Mouse (Mus musculus): ENCODE data around the gene Mrpl18. TPM values are rescaled to one million over a fixed set of nuclear protein-coding genes. Genes with fewer than 3 reads are reported as not detected.
"Not testable (repeated sequence)": the region's sequence is repeated elsewhere in the genome, so short reads cannot be mapped to it uniquely, and the experiment has no call there.

The Mrpl18 gene
- polyA plus RNA-seq, 1 experiment from 2014 or later = 133 TPM

DNA sequence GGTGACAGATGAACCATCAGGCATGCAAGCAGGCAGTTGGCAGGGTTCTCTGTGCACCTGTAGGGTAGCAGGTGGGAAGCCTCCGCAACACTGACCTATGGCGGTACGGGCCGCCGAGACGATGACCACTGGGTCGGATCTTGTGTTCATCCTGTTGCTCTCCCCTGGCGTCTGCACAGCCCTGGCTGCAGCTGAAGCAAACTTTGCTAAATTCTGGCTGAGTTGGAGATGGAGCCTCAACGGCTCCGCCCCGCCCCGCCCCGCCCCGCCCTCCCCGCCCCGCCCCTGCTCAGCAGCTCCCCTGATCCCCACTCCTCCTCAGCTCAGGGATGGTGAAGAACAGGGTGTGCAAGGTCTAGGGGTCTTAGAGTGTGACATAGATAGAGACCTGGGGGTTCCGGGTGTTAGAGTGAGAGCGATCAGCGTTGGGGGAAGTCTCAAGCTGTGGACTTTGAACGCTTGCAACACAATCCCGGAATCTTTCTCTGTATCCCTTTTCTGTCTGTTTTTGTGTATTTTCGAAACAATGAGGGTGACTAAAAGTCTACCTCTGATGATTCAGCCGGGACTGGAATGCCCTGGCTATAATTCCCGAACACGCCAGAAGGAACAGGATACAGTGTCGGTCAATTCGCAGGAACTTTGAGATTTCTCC, 24.1 kb upstream of the Mrpl18 start, which contains the start of gene Acat3:
Gene Acat3 (minus strand): TSS at position 450 of the 655 bp plus-strand sequence.
- Histone ChIP-seq H3K27me3 (ENCODE audit: control insufficient read depth, insufficient read depth, low read length) (no peaks in the 10 kb centered on the region), H3K27ac (ENCODE audit: low read depth, low read length) (no peak within 1 kb of the TSS), H3K9me3 (ENCODE audit: control insufficient read depth, low read length) (no peaks in the 10 kb centered on the region), H3K4me1 (ENCODE audit: control insufficient read depth, insufficient read depth, low read length) (0 out of 2 replicates have a peak, but pooled peaks cover 4% of the 10 kb centered on the region), H3K9ac (replicated peaks; ENCODE audit: low read depth, low read length) (no peak within 1 kb of the TSS), H3K4me2 (ENCODE audit: low read depth, low read length) (peak within 1 kb of the TSS; percentile 36), H3K36me3 (ENCODE audit: control insufficient read depth, insufficient read depth, low read length) (peaks cover 20% of the 10 kb centered on the region; the same call in 1 of the 2 replicates), H3K4me3 (ENCODE audit: low read depth, low read length) (no peak within 1 kb of the TSS)
- 21% methylated on average over 24 of the region's 27 CpGs for WGBS
- peak; percentile 19; the same call in 1 of the 2 replicates for ATAC-seq (ENCODE audit: low read depth)

DNA sequence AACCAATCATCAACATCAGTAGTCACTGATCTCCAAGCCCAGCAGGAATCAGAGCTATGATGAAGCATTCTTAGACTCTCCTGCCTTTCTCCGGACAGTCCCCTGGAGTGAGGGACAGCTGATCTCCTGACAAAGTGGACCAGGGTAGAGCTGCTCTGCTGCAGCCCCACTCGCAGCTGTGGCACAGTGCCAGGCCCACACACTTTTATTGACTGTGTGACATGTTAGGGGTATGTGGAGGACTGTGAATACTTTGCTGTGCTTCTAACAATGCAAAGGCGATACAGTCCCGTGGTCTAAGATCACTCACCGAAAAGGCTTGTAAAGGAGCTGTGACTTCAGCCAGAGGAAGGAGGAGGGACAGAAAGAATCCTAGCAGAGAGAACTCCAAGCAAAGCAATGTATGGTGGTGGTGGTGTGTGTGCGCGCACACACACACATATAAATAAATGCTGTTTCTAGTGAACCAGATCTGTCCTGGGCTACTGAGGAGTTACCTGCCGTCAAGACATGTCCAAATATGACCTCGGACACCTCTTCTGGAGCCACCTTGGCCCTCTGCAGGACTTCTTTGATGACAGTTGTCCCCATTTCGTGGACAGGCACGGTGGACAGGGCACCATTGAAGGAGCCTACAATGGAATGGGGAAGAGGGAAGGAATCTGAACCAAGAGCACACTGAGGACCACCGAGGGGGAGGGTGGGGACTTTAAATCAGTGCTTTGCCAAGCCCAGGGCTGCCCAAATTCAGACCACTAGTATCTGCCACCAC, 23.4 kb upstream of the Mrpl18 start:
- Histone ChIP-seq H3K36me3 (ENCODE audit: control insufficient read depth, insufficient read depth, low read length) (peaks cover 14% of the 10 kb centered on the region; the same call in 1 of the 2 replicates), H3K4me2 (ENCODE audit: low read depth, low read length) (peak overlapping the region; percentile 36)
- 51% methylated on average over 2 of the region's 12 CpGs for WGBS
- not testable (repeated sequence) for H3K9me3 ChIP-seq (ENCODE audit: control insufficient read depth, low read length); H3K27me3 ChIP-seq (ENCODE audit: control insufficient read depth, insufficient read depth, low read length); H3K4me3 ChIP-seq (ENCODE audit: low read depth, low read length); H3K9ac ChIP-seq (replicated peaks; ENCODE audit: low read depth, low read length); H3K27ac ChIP-seq (ENCODE audit: low read depth, low read length); H3K4me1 ChIP-seq (ENCODE audit: control insufficient read depth, insufficient read depth, low read length)
- peak; percentile 73 for ATAC-seq (ENCODE audit: low read depth)

GRCm38 (mm10) chr17:12938077-12938476, 21.9 kb upstream of the Mrpl18 start:
- WGBS = 43% methylated on average over 2 of the region's 2 CpGs
- H3K9ac ChIP-seq (replicated peaks; ENCODE audit: low read depth, low read length) = no peak overlapping the region

GRCm38 (mm10) chr17:12937412-12937970, 21.3 kb upstream of the Mrpl18 start:
- Histone ChIP-seq H3K9me3 (ENCODE audit: control insufficient read depth, low read length) (no peaks in the 10 kb centered on the region), H3K9ac (replicated peaks; ENCODE audit: low read depth, low read length) (no peak overlapping the region), H3K27ac (ENCODE audit: low read depth, low read length) (no peak overlapping the region), H3K36me3 (ENCODE audit: control insufficient read depth, insufficient read depth, low read length) (0 out of 2 replicates have a peak, but pooled peaks cover 5% of the 10 kb centered on the region), H3K27me3 (ENCODE audit: control insufficient read depth, insufficient read depth, low read length) (no peaks in the 10 kb centered on the region), H3K4me2 (ENCODE audit: low read depth, low read length) (no peak overlapping the region), H3K4me3 (ENCODE audit: low read depth, low read length) (no peak overlapping the region), H3K4me1 (ENCODE audit: control insufficient read depth, insufficient read depth, low read length) (0 out of 2 replicates have a peak, but pooled peaks cover 4% of the 10 kb centered on the region)
- WGBS = 88% methylated on average over 2 of the region's 2 CpGs
- ATAC-seq (ENCODE audit: low read depth) = no peak

More at GRCm38 (mm10) chr17:12938077-12938476, 21.9 kb upstream of the Mrpl18 start:
- 0 out of 2 replicates have a peak, but pooled peaks cover 4% of the 10 kb centered on the region for H3K4me1 ChIP-seq (ENCODE audit: control insufficient read depth, insufficient read depth, low read length)
- H3K9me3 ChIP-seq (ENCODE audit: control insufficient read depth, low read length) = no peaks in the 10 kb centered on the region
- H3K4me2 ChIP-seq (ENCODE audit: low read depth, low read length) = no peak overlapping the region
- no peaks in the 10 kb centered on the region for H3K27me3 ChIP-seq (ENCODE audit: control insufficient read depth, insufficient read depth, low read length)
- no peak overlapping the region for H3K4me3 ChIP-seq (ENCODE audit: low read depth, low read length)
- H3K36me3 ChIP-seq (ENCODE audit: control insufficient read depth, insufficient read depth, low read length) = peaks cover 11% of the 10 kb centered on the region; the same call in 1 of the 2 replicates
- ATAC-seq (ENCODE audit: low read depth) = no peak
- H3K27ac ChIP-seq (ENCODE audit: low read depth, low read length) = no peak overlapping the region

GRCm38 (mm10) chr17:12935719-12936118, 19.6 kb upstream of the Mrpl18 start:
- Histone ChIP-seq H3K36me3 (ENCODE audit: control insufficient read depth, insufficient read depth, low read length) (no peaks in the 10 kb centered on the region), H3K27ac (ENCODE audit: low read depth, low read length) (no peak overlapping the region), H3K27me3 (ENCODE audit: control insufficient read depth, insufficient read depth, low read length) (no peaks in the 10 kb centered on the region), H3K4me3 (ENCODE audit: low read depth, low read length) (no peak overlapping the region), H3K4me2 (ENCODE audit: low read depth, low read length) (no peak overlapping the region), H3K4me1 (ENCODE audit: control insufficient read depth, insufficient read depth, low read length) (0 out of 2 replicates have a peak, but pooled peaks cover 4% of the 10 kb centered on the region), H3K9ac (replicated peaks; ENCODE audit: low read depth, low read length) (no peak overlapping the region), H3K9me3 (ENCODE audit: control insufficient read depth, low read length) (no peaks in the 10 kb centered on the region)
- ATAC-seq (ENCODE audit: low read depth) = no peak
- WGBS = 64% methylated on average over 4 of the region's 4 CpGs

DNA sequence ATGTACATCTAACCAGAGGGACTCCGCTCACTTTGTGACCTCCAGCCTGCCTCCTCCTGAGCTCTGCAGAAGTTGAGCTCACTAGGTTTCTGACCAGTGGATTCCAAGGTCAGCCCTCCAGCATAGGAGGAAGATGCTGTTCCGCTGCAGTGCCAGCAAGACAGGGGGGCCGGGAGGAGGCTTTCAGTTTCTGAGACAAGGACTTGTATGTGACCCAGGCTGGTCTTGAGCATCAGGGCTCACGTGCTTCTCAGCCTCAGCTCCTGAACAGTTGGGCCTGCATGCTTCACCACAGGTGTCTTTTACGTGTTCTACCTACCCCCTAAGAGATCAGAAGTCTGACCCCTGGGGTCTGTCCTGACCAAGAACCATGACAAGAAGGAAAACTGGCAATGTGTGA, 15.4 kb upstream of the Mrpl18 start:
- not testable (repeated sequence) for H3K4me1 ChIP-seq (ENCODE audit: control insufficient read depth, insufficient read depth, low read length); H3K4me2 ChIP-seq (ENCODE audit: low read depth, low read length); H3K27ac ChIP-seq (ENCODE audit: low read depth, low read length); H3K4me3 ChIP-seq (ENCODE audit: low read depth, low read length); ATAC-seq (ENCODE audit: low read depth); H3K9me3 ChIP-seq (ENCODE audit: control insufficient read depth, low read length); H3K36me3 ChIP-seq (ENCODE audit: control insufficient read depth, insufficient read depth, low read length); H3K27me3 ChIP-seq (ENCODE audit: control insufficient read depth, insufficient read depth, low read length); H3K9ac ChIP-seq (replicated peaks; ENCODE audit: low read depth, low read length)
- 88% methylated on average over 5 of the region's 5 CpGs for WGBS

- Histone ChIP-seq H3K4me1 (ENCODE audit: control insufficient read depth, insufficient read depth, low read length) (no peaks in the 10 kb centered on the region), H3K27ac (ENCODE audit: low read depth, low read length) (no peak overlapping the region), H3K36me3 (ENCODE audit: control insufficient read depth, insufficient read depth, low read length) (peaks cover 48% of the 10 kb centered on the region), H3K4me3 (ENCODE audit: low read depth, low read length) (no peak overlapping the region), H3K9ac (replicated peaks; ENCODE audit: low read depth, low read length) (no peak overlapping the region), H3K4me2 (ENCODE audit: low read depth, low read length) (no peak overlapping the region), H3K27me3 (ENCODE audit: control insufficient read depth, insufficient read depth, low read length) (no peaks in the 10 kb centered on the region), H3K9me3 (ENCODE audit: control insufficient read depth, low read length) (no peaks in the 10 kb centered on the region)
- 86% methylated on average over 8 of the region's 8 CpGs for WGBS
- ATAC-seq (ENCODE audit: low read depth) = no peak
These were observed 9.6 kb upstream of the Mrpl18 start for GRCm38 (mm10) chr17:12925703-12926180.

DNA sequence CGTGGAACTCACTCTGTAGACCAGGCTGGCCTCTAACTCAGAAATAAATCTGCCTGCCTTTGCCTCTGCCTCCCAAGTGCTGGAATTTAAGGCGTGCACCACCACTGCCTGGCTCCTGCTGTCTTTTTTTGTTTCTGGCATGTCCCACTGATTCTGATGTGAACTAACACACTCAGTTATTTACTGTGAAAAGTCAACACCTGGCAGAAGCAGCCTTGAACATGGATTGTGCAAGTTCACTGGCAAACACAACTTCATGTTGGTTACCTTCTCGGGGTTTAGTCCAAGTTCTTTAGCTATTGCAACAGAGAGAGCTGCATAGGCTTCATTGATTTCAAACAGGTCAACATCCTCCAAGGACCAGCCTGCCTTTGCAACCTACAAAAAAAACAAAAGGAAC, 8.9 kb upstream of the Mrpl18 start:
- 95% methylated on average over 3 of the region's 3 CpGs for WGBS
- no peaks in the 10 kb centered on the region for H3K4me1 ChIP-seq (ENCODE audit: control insufficient read depth, insufficient read depth, low read length)
- H3K27ac ChIP-seq (ENCODE audit: low read depth, low read length) = no peak overlapping the region
- no peak overlapping the region for H3K4me2 ChIP-seq (ENCODE audit: low read depth, low read length)
- H3K27me3 ChIP-seq (ENCODE audit: control insufficient read depth, insufficient read depth, low read length) = no peaks in the 10 kb centered on the region
- no peak overlapping the region for H3K9ac ChIP-seq (replicated peaks; ENCODE audit: low read depth, low read length)
- no peak overlapping the region for H3K4me3 ChIP-seq (ENCODE audit: low read depth, low read length)
- no peak for ATAC-seq (ENCODE audit: low read depth)
- H3K9me3 ChIP-seq (ENCODE audit: control insufficient read depth, low read length) = no peaks in the 10 kb centered on the region
- peaks cover 56% of the 10 kb centered on the region for H3K36me3 ChIP-seq (ENCODE audit: control insufficient read depth, insufficient read depth, low read length)

Measured in neural tube, embryonic 14.5 days (tissue).